Mouse (Mus musculus) lung, postnatal 0 days (tissue): Measurements from ENCODE around the gene Car11.

Experiments
- CTCF ChIP-seq: IDR thresholded peaks from 2 replicates; pipeline ENCODE4 v1.5.1; 2016; ENCODE audit warnings: antibody characterized with exemption, mild to moderate bottlenecking
- EP300 ChIP-seq: IDR thresholded peaks from 2 replicates; pipeline ENCODE4 v1.6.1; 2016; ENCODE audit warnings: antibody characterized with exemption, mild to moderate bottlenecking, control low read depth

- no peak for TF ChIP-seq CTCF
- no peak for TF ChIP-seq EP300
Observed at GRCm38 (mm10) chr7:45715741-45716459, 16.3 kb downstream of the Car11 start.
